Comparison of ENCODE assay signal across 7 mouse cellular contexts in genomic region chr2:57237920-57238613, GRCm38 (mm10). TPM values are rescaled to one million over a fixed set of nuclear protein-coding genes. Genes with fewer than 3 reads are reported as not detected.
A peak's percentile ranks its signal among the peaks of the same experiment; 100 is the strongest.
DNase-seq lines count a peak whose midpoint lies in the region; ATAC-seq and TF ChIP-seq lines count a peak whose summit lies in the region.

No protein-coding gene starts in this region.

- peak overlapping the region; percentile 7 for H3K27ac ChIP-seq in embryonic facial prominence, embryonic 12.5 days
- peak overlapping the region; percentile 86 for H3K27ac ChIP-seq in heart, adult 2 months
- H3K27ac ChIP-seq in kidney, adult 2 months (ENCODE audit: insufficient read depth, low read depth, low read length) = peak overlapping the region; percentile 88
- peak overlapping the region; percentile 47; the same call in 1 of the 2 replicates for H3K27ac ChIP-seq in limb, embryonic 11.5 days (replicated peaks; ENCODE audit: low read depth, low read length)
- H3K27ac ChIP-seq in midbrain, embryonic 13.5 days = no peak overlapping the region

- ATAC-seq in embryonic facial prominence, embryonic 12.5 days (ENCODE audit: insufficient number of reproducible peaks, insufficient read depth, low FRiP score, low TSS enrichment) = peak; percentile 87
- ATAC-seq in limb, embryonic 11.5 days (ENCODE audit: insufficient number of reproducible peaks, low FRiP score, low TSS enrichment, low read depth) = peak; percentile 86
- peak; percentile 90 for ATAC-seq in midbrain, embryonic 13.5 days

- peak overlapping the region; percentile 74 for H3K4me2 ChIP-seq in embryonic facial prominence, embryonic 12.5 days (replicated peaks)
- H3K4me2 ChIP-seq in limb, embryonic 11.5 days (ENCODE audit: low read depth, severe bottlenecking) = peak overlapping the region; percentile 92
- peak overlapping the region; percentile 92 for H3K4me2 ChIP-seq in midbrain, embryonic 13.5 days (replicated peaks)

- TF ChIP-seq EP300 in heart, adult 2 months (IDR thresholded peaks at IDR 0.05; ENCODE audit: insufficient read depth, low read depth, low read length) = no peak

- intact Hi-C loops in heart, adult 2 months (cut with DNase I) = loop anchor here (1.0 to 10.0 kb wide), 2 partner anchors 56 to 123 kb away; no protein-coding TSS in a partner anchor

- H3K9me3 ChIP-seq in embryonic facial prominence, embryonic 12.5 days = no peaks in the 10 kb centered on the region
- no peaks in the 10 kb centered on the region for H3K9me3 ChIP-seq in limb, embryonic 11.5 days (ENCODE audit: control insufficient read depth, low read length)
- no peaks in the 10 kb centered on the region for H3K9me3 ChIP-seq in midbrain, embryonic 13.5 days

- no peaks in the 10 kb centered on the region for H3K27me3 ChIP-seq in embryonic facial prominence, embryonic 12.5 days
- H3K27me3 ChIP-seq in heart, adult 2 months (ENCODE audit: control insufficient read depth, insufficient read depth, low read length) = no peaks in the 10 kb centered on the region
- H3K27me3 ChIP-seq in kidney, adult 2 months (replicated peaks; ENCODE audit: control insufficient read depth, insufficient read depth, low read length) = no peaks in the 10 kb centered on the region
- H3K27me3 ChIP-seq in limb, embryonic 11.5 days (ENCODE audit: control insufficient read depth, insufficient read depth, low read length) = no peaks in the 10 kb centered on the region
- H3K27me3 ChIP-seq in midbrain, embryonic 13.5 days = peaks cover 23% of the 10 kb centered on the region

- TF ChIP-seq CTCF in heart, adult 2 months (IDR thresholded peaks at IDR 0.05) = no peak
- TF ChIP-seq CTCF in kidney, adult 2 months (conservative IDR thresholded peaks at IDR 0.05; ENCODE audit: insufficient read depth, insufficient read length, low read depth, low read length) = no peak

- peaks cover 7% of the 10 kb centered on the region; the same call in 1 of the 2 replicates for H3K4me1 ChIP-seq in embryonic facial prominence, embryonic 12.5 days
- no peaks in the 10 kb centered on the region for H3K4me1 ChIP-seq in heart, adult 2 months (ENCODE audit: control insufficient read depth, insufficient read depth, low read length)
- H3K4me1 ChIP-seq in kidney, adult 2 months (ENCODE audit: control insufficient read depth, insufficient read depth, low read length) = 0 out of 2 replicates have a peak, but pooled peaks cover 3% of the 10 kb centered on the region
- H3K4me1 ChIP-seq in limb, embryonic 11.5 days (ENCODE audit: control insufficient read depth, insufficient read depth, low read length) = no peaks in the 10 kb centered on the region
- H3K4me1 ChIP-seq in midbrain, embryonic 13.5 days (replicated peaks) = peaks cover 11% of the 10 kb centered on the region

- DNase-seq in adrenal gland, postnatal 25 days = peak; percentile 93
- peak; percentile 92 to 94 for DNase-seq in heart, adult 2 months
- DNase-seq in kidney, adult 2 months = peak; percentile 94
- DNase-seq in limb, embryonic 11.5 days (ENCODE audit: low spot score) = peak; percentile 86
- peak; percentile 84 for DNase-seq in spleen, adult 12 weeks (ENCODE audit: low spot score)

- peak overlapping the region; percentile 72 for H3K9ac ChIP-seq in embryonic facial prominence, embryonic 12.5 days
- peak overlapping the region; percentile 91 for H3K9ac ChIP-seq in heart, adult 2 months (ENCODE audit: low read depth, low read length)
- peak overlapping the region; percentile 79 for H3K9ac ChIP-seq in limb, embryonic 11.5 days (ENCODE audit: low read length)
- H3K9ac ChIP-seq in midbrain, embryonic 13.5 days (replicated peaks) = peak overlapping the region; percentile 76

- TF ChIP-seq POLR2A in heart, adult 2 months (IDR thresholded peaks at IDR 0.05; ENCODE audit: insufficient read depth, low read depth, low read length) = peak; percentile 53
- peak; percentile 15 for TF ChIP-seq POLR2A in kidney, adult 2 months (IDR thresholded peaks at IDR 0.05; ENCODE audit: low read depth, low read length)

- under 1% methylated on average over 47 of the region's 69 CpGs for WGBS in embryonic facial prominence, embryonic 12.5 days
- 1% methylated on average over 68 of the region's 69 CpGs for WGBS in heart, adult 2 months
- WGBS in kidney, adult 2 months = under 1% methylated on average over 69 of the region's 69 CpGs
- WGBS in limb, embryonic 11.5 days = under 1% methylated on average over 69 of the region's 69 CpGs
- under 1% methylated on average over 69 of the region's 69 CpGs for WGBS in midbrain, embryonic 13.5 days

- no peaks in the 10 kb centered on the region for H3K79me2 ChIP-seq in heart, adult 2 months (replicated peaks; ENCODE audit: control insufficient read depth, insufficient read depth, low read length)

- peak overlapping the region; percentile 70 for H3K4me3 ChIP-seq in embryonic facial prominence, embryonic 12.5 days
- peak overlapping the region; percentile 62 for H3K4me3 ChIP-seq in heart, adult 2 months
- peak overlapping the region; percentile 97 for H3K4me3 ChIP-seq in kidney, adult 2 months (ENCODE audit: insufficient read depth, low read depth, low read length)
- peak overlapping the region; percentile 76 for H3K4me3 ChIP-seq in limb, embryonic 11.5 days (ENCODE audit: low read depth, low read length)
- H3K4me3 ChIP-seq in midbrain, embryonic 13.5 days (replicated peaks) = peak overlapping the region; percentile 72

- H3K36me3 ChIP-seq in embryonic facial prominence, embryonic 12.5 days = no peaks in the 10 kb centered on the region
- no peaks in the 10 kb centered on the region for H3K36me3 ChIP-seq in heart, adult 2 months (ENCODE audit: control insufficient read depth, insufficient read depth, low read length)
- no peaks in the 10 kb centered on the region for H3K36me3 ChIP-seq in kidney, adult 2 months (ENCODE audit: control insufficient read depth, insufficient read depth, low read length)
- H3K36me3 ChIP-seq in limb, embryonic 11.5 days (ENCODE audit: control insufficient read depth, insufficient read depth, low read length) = no peaks in the 10 kb centered on the region
- no peaks in the 10 kb centered on the region for H3K36me3 ChIP-seq in midbrain, embryonic 13.5 days

RNA-seq across cellular contexts. Expression of gene Gpd2, which starts 0.6 kb away (rescaled TPM):
- total RNA-seq in adrenal gland, postnatal 25 days (2021) = 72.0 and 94.8 TPM in 2 replicates
- 17.9 and 18.3 TPM in 2 replicates for polyA plus RNA-seq in embryonic facial prominence, embryonic 12.5 days (2016; fragmentation: Nextera tagmentation; extraction: Ambion mirVana)
- 10 to 100 TPM; 13.1 to 16.0 TPM for total RNA-seq in heart, adult 2 months (2021)
- 8.7 and 10.1 TPM in 2 replicates for polyA plus RNA-seq in heart, adult 2 months (2012; rRNA removed)
- polyA plus RNA-seq in kidney, adult 2 months (2012; rRNA removed) = 12.5 and 17.2 TPM in 2 replicates
- 15.9 and 19.1 TPM in 2 replicates for polyA plus RNA-seq in limb, embryonic 11.5 days (2014; fragmentation: Nextera tagmentation; extraction: Ambion mirVana)
- polyA plus RNA-seq in midbrain, embryonic 13.5 days (2015; fragmentation: Nextera tagmentation; extraction: Ambion mirVana) = 11.6 and 12.0 TPM in 2 replicates
